Mouse (Mus musculus) liver, embryonic 14.5 days (tissue): Measurements from ENCODE around the gene Mff.

Experiments
- CTCF ChIP-seq: IDR thresholded peaks from 2 replicates; pipeline ENCODE4 v1.5.1; 2016; ENCODE audit warnings: antibody characterized with exemption, low read depth, control low read depth
- EP300 ChIP-seq: IDR thresholded peaks from 2 replicates; pipeline ENCODE4 v1.6.1; 2016; ENCODE audit warnings: antibody characterized with exemption, low read depth

DNA sequence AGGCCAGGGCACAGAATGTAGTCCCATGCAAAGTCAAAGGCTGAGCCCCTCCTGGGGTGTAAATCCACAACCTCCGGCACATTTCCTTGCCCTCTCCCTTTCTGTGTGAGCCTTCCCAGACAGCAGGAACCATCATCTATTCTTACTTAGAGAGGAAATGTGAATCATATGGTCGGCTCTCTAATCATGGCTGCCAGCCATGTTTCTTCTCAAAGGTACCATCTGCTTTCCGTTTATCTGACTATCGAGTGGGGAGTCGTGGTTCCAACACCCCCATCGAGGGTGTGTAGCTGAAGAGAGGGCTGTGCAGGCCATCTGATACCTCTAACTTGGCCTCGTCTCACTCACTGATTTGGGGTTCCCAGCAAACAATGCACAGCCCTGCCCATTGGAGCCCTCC is 63.4 kb downstream of the Mff start:
- no peak for TF ChIP-seq EP300
- TF ChIP-seq CTCF: no peak
